Mouse (Mus musculus) bone marrow macrophage, adult 2 months (primary cell): ENCODE measurements around the gene P2rx4.

Experiments used
- CTCF ChIP-seq: IDR thresholded peaks from 2 replicates; pipeline ENCODE4 v1.5.1; 2012; ENCODE audit warnings: low read depth, mild to moderate bottlenecking, low read length, moderate library complexity
- POLR2A ChIP-seq: IDR thresholded peaks from 2 replicates; pipeline ENCODE4 v1.6.1; 2012; ENCODE audit warnings: mild to moderate bottlenecking, low read depth, low read length, borderline replicate concordance

- TF ChIP-seq CTCF (no peak), POLR2A (no peak)
These were observed 38.1 kb upstream of the P2rx4 start for GRCm38 (mm10) chr5:122668981-122669897.
